Mouse (Mus musculus): ENCODE results near the gene Htr2c.

Gene Htr2c

GRCm38 (mm10) chrX:146962258-146962913 lies at the start of gene Htr2c:
TSS of gene Htr2c (plus strand) at chrX:146962513.
- in situ Hi-C loops (cut with MboI, MseI) = no loop called here

- in situ Hi-C loops (cut with MboI, MseI) = no loop called here
Measured at GRCm38 (mm10) chrX:146928251-146928650, 34.1 kb upstream of the Htr2c start.

GRCm38 (mm10) chrX:146936332-146936731 lies 26.0 kb upstream of the Htr2c start:
- in situ Hi-C loops (cut with MboI, MseI) = no loop called here

GRCm38 (mm10) chrX:146946216-146946886 lies 16.0 kb upstream of the Htr2c start:
- in situ Hi-C loops (cut with MboI, MseI) = no loop called here

- in situ Hi-C loops (cut with MboI, MseI) = no loop called here
Measured at GRCm38 (mm10) chrX:146946996-146947395, 15.3 kb upstream of the Htr2c start.

- in situ Hi-C loops (cut with MboI, MseI) = no loop called here
Measured at GRCm38 (mm10) chrX:146958608-146959007, 3.7 kb upstream of the Htr2c start.

- in situ Hi-C loops (cut with MboI, MseI) = no loop called here
Measured at GRCm38 (mm10) chrX:146959960-146960359, 2.4 kb upstream of the Htr2c start.

GRCm38 (mm10) chrX:146962914-146963547 lies 718 bp downstream of the Htr2c start:
- in situ Hi-C loops (cut with MboI, MseI) = no loop called here

- in situ Hi-C loops (cut with MboI, MseI) = no loop called here
Measured at GRCm38 (mm10) chrX:146979931-146980330, 17.6 kb downstream of the Htr2c start.

GRCm38 (mm10) chrX:147055730-147056129 lies 93.4 kb downstream of the Htr2c start:
- in situ Hi-C loops (cut with MboI, MseI) = no loop called here

- in situ Hi-C loops (cut with MboI, MseI) = no loop called here
Measured at GRCm38 (mm10) chrX:147071622-147072021, 109.3 kb downstream of the Htr2c start.

GRCm38 (mm10) chrX:147119155-147119554 lies 156.8 kb downstream of the Htr2c start:
- in situ Hi-C loops (cut with MboI, MseI) = no loop called here

- in situ Hi-C loops (cut with MboI, MseI) = no loop called here
Measured at GRCm38 (mm10) chrX:147215251-147215650, 252.9 kb downstream of the Htr2c start.

GRCm38 (mm10) chrX:147217382-147218013 lies 255.2 kb downstream of the Htr2c start:
- in situ Hi-C loops (cut with MboI, MseI) = no loop called here

GRCm38 (mm10) chrX:147238806-147239542 lies 276.7 kb downstream of the Htr2c start:
- in situ Hi-C loops (cut with MboI, MseI) = no loop called here

All from T-helper 1 cell (primary cell).